Mouse (Mus musculus): ENCODE data around the gene Ccdc88c. TPM values are rescaled to one million over a fixed set of nuclear protein-coding genes. Genes with fewer than 3 reads are reported as not detected.

Ccdc88c gene
- polyA plus RNA-seq, 1 experiment from 2014 or later, result 5.7 TPM

GRCm38 (mm10) chr12:101020210-101021015, 8.4 kb downstream of the Ccdc88c start:
- H3K27me3 ChIP-seq (ENCODE audit: control insufficient read depth, insufficient read depth, low read length), result no peaks in the 10 kb centered on the region
- H3K4me1 ChIP-seq (replicated peaks; ENCODE audit: control insufficient read depth, insufficient read depth), result peaks cover 8% of the 10 kb centered on the region; the same call in 1 of the 2 replicates
- DNase-seq (ENCODE audit: low spot score) (no peak), ATAC-seq (ENCODE audit: low FRiP score, low TSS enrichment) (no peak)
- H3K36me3 ChIP-seq (ENCODE audit: control insufficient read depth, insufficient read depth, low read length), result no peaks in the 10 kb centered on the region
- H3K9me3 ChIP-seq (ENCODE audit: control insufficient read depth, low read length), result no peaks in the 10 kb centered on the region
- no peak for TF ChIP-seq EP300 (optimal IDR thresholded peaks at IDR 0.05)
- TF ChIP-seq CTCF (IDR thresholded peaks at IDR 0.05; ENCODE audit: low read depth), result no peak
- no peak overlapping the region for H3K4me3 ChIP-seq (ENCODE audit: low read depth, low read length)
- H3K27ac ChIP-seq (replicated peaks), result no peak overlapping the region
- H3K4me2 ChIP-seq (replicated peaks; ENCODE audit: low read depth), result no peak overlapping the region
- WGBS, result 79% methylated on average over 15 of the region's 15 CpGs
- no peak overlapping the region for H3K9ac ChIP-seq (ENCODE audit: low read length)

GRCm38 (mm10) chr12:101019443-101019842, 9.4 kb downstream of the Ccdc88c start:
- H3K4me2 ChIP-seq (replicated peaks; ENCODE audit: low read depth), result no peak overlapping the region
- TF ChIP-seq EP300 (optimal IDR thresholded peaks at IDR 0.05) (no peak), CTCF (IDR thresholded peaks at IDR 0.05; ENCODE audit: low read depth) (no peak)
- no peaks in the 10 kb centered on the region for H3K9me3 ChIP-seq (ENCODE audit: control insufficient read depth, low read length)
- ATAC-seq (ENCODE audit: low FRiP score, low TSS enrichment) (no peak), DNase-seq (ENCODE audit: low spot score) (no peak)
- H3K9ac ChIP-seq (ENCODE audit: low read length), result no peak overlapping the region
- no peaks in the 10 kb centered on the region for H3K36me3 ChIP-seq (ENCODE audit: control insufficient read depth, insufficient read depth, low read length)
- peaks cover 8% of the 10 kb centered on the region; the same call in 1 of the 2 replicates for H3K4me1 ChIP-seq (replicated peaks; ENCODE audit: control insufficient read depth, insufficient read depth)
- H3K4me3 ChIP-seq (ENCODE audit: low read depth, low read length), result no peak overlapping the region
- no peak overlapping the region; the same call in 1 of the 2 replicates for H3K27ac ChIP-seq (replicated peaks)
- no peaks in the 10 kb centered on the region for H3K27me3 ChIP-seq (ENCODE audit: control insufficient read depth, insufficient read depth, low read length)
- WGBS, result 80% methylated on average over 7 of the region's 7 CpGs

- Histone ChIP-seq H3K9ac (ENCODE audit: low read length) (no peak overlapping the region), H3K9me3 (ENCODE audit: control insufficient read depth, low read length) (no peaks in the 10 kb centered on the region), H3K4me3 (ENCODE audit: low read depth, low read length) (no peak overlapping the region), H3K4me1 (replicated peaks; ENCODE audit: control insufficient read depth, insufficient read depth) (peaks cover 8% of the 10 kb centered on the region; the same call in 1 of the 2 replicates), H3K4me2 (replicated peaks; ENCODE audit: low read depth) (no peak overlapping the region), H3K27ac (replicated peaks) (no peak overlapping the region; the same call in 1 of the 2 replicates), H3K27me3 (ENCODE audit: control insufficient read depth, insufficient read depth, low read length) (no peaks in the 10 kb centered on the region), H3K36me3 (ENCODE audit: control insufficient read depth, insufficient read depth, low read length) (no peaks in the 10 kb centered on the region)
- ATAC-seq (ENCODE audit: low FRiP score, low TSS enrichment) (no peak), DNase-seq (ENCODE audit: low spot score) (no peak)
- 65% methylated on average over 5 of the region's 5 CpGs for WGBS
- TF ChIP-seq CTCF (IDR thresholded peaks at IDR 0.05; ENCODE audit: low read depth) (no peak), EP300 (optimal IDR thresholded peaks at IDR 0.05) (no peak)
Observed at GRCm38 (mm10) chr12:101019031-101019430, 9.8 kb downstream of the Ccdc88c start.

GRCm38 (mm10) chr12:101017971-101018371, 10.9 kb downstream of the Ccdc88c start:
- Histone ChIP-seq H3K4me3 (ENCODE audit: low read depth, low read length) (no peak overlapping the region), H3K27ac (replicated peaks) (no peak overlapping the region), H3K9ac (ENCODE audit: low read length) (peak overlapping the region; percentile 18; the same call in 1 of the 2 replicates), H3K9me3 (ENCODE audit: control insufficient read depth, low read length) (no peaks in the 10 kb centered on the region), H3K27me3 (ENCODE audit: control insufficient read depth, insufficient read depth, low read length) (no peaks in the 10 kb centered on the region), H3K4me2 (replicated peaks; ENCODE audit: low read depth) (peak overlapping the region; percentile 20; the same call in 1 of the 2 replicates), H3K36me3 (ENCODE audit: control insufficient read depth, insufficient read depth, low read length) (no peaks in the 10 kb centered on the region), H3K4me1 (replicated peaks; ENCODE audit: control insufficient read depth, insufficient read depth) (peaks cover 8% of the 10 kb centered on the region; the same call in 1 of the 2 replicates)
- 15% methylated on average over 6 of the region's 6 CpGs for WGBS
- no peak for DNase-seq (ENCODE audit: low spot score)
- TF ChIP-seq EP300 (optimal IDR thresholded peaks at IDR 0.05), result no peak
- TF ChIP-seq CTCF (IDR thresholded peaks at IDR 0.05; ENCODE audit: low read depth), result peak; percentile 33; the same call in 1 of the 2 replicates
- peak; percentile 9; the same call in 1 of the 2 replicates for ATAC-seq (ENCODE audit: low FRiP score, low TSS enrichment)

GRCm38 (mm10) chr12:101016412-101016928, 12.4 kb downstream of the Ccdc88c start:
- Histone ChIP-seq H3K4me1 (replicated peaks; ENCODE audit: control insufficient read depth, insufficient read depth) (peaks cover 14% of the 10 kb centered on the region; the same call in 1 of the 2 replicates), H3K36me3 (ENCODE audit: control insufficient read depth, insufficient read depth, low read length) (no peaks in the 10 kb centered on the region), H3K9me3 (ENCODE audit: control insufficient read depth, low read length) (no peaks in the 10 kb centered on the region), H3K4me3 (ENCODE audit: low read depth, low read length) (no peak overlapping the region), H3K27me3 (ENCODE audit: control insufficient read depth, insufficient read depth, low read length) (no peaks in the 10 kb centered on the region), H3K27ac (replicated peaks) (peak overlapping the region; percentile 40), H3K4me2 (replicated peaks; ENCODE audit: low read depth) (no peak overlapping the region), H3K9ac (ENCODE audit: low read length) (no peak overlapping the region)
- TF ChIP-seq CTCF (IDR thresholded peaks at IDR 0.05; ENCODE audit: low read depth) (no peak), EP300 (optimal IDR thresholded peaks at IDR 0.05) (no peak)
- WGBS, result 44% methylated on average over 5 of the region's 5 CpGs
- ATAC-seq (ENCODE audit: low FRiP score, low TSS enrichment) (no peak), DNase-seq (ENCODE audit: low spot score) (no peak)

GRCm38 (mm10) chr12:101015926-101016325, 12.9 kb downstream of the Ccdc88c start:
- Histone ChIP-seq H3K9ac (ENCODE audit: low read length) (no peak overlapping the region), H3K27me3 (ENCODE audit: control insufficient read depth, insufficient read depth, low read length) (no peaks in the 10 kb centered on the region), H3K27ac (replicated peaks) (peak overlapping the region; percentile 49), H3K4me1 (replicated peaks; ENCODE audit: control insufficient read depth, insufficient read depth) (peaks cover 14% of the 10 kb centered on the region; the same call in 1 of the 2 replicates), H3K4me3 (ENCODE audit: low read depth, low read length) (no peak overlapping the region), H3K36me3 (ENCODE audit: control insufficient read depth, insufficient read depth, low read length) (no peaks in the 10 kb centered on the region), H3K9me3 (ENCODE audit: control insufficient read depth, low read length) (no peaks in the 10 kb centered on the region), H3K4me2 (replicated peaks; ENCODE audit: low read depth) (no peak overlapping the region)
- TF ChIP-seq CTCF (IDR thresholded peaks at IDR 0.05; ENCODE audit: low read depth), result no peak
- TF ChIP-seq EP300 (optimal IDR thresholded peaks at IDR 0.05), result no peak
- WGBS, result 56% methylated on average over 4 of the region's 4 CpGs
- DNase-seq (ENCODE audit: low spot score) (peak; percentile 49), ATAC-seq (ENCODE audit: low FRiP score, low TSS enrichment) (peak; percentile 36; the same call in 1 of the 2 replicates)

Data from stomach, postnatal 0 days (tissue).